Mouse (Mus musculus): ENCODE data around the gene Tyw1. TPM values are rescaled to one million over a fixed set of nuclear protein-coding genes. Genes with fewer than 3 reads are reported as not detected.
A peak's percentile ranks its signal among the peaks of the same experiment; 100 is the strongest.

Tyw1 gene
- polyA plus RNA-seq, 1 experiment: 12.7 TPM

GRCm38 (mm10) chr5:130283079-130283732, 27.8 kb downstream of the Tyw1 start:
- H3K27ac ChIP-seq (ENCODE audit: insufficient read depth, low read depth, low read length): peak overlapping the region; percentile 80
- H3K4me3 ChIP-seq (ENCODE audit: insufficient read depth, low read length): no peak overlapping the region
- H3K4me1 ChIP-seq (ENCODE audit: control insufficient read depth, insufficient read depth, low read length): peaks cover 24% of the 10 kb centered on the region
- TF ChIP-seq CTCF (IDR thresholded peaks at IDR 0.05; ENCODE audit: low read depth, low read length) (no peak), POLR2A (IDR thresholded peaks at IDR 0.05; ENCODE audit: borderline replicate concordance, low read depth, low read length) (no peak)

- H3K4me3 ChIP-seq (ENCODE audit: insufficient read depth, low read length): no peak overlapping the region
- H3K4me1 ChIP-seq (ENCODE audit: control insufficient read depth, insufficient read depth, low read length): peaks cover 5% of the 10 kb centered on the region
- TF ChIP-seq POLR2A (IDR thresholded peaks at IDR 0.05; ENCODE audit: borderline replicate concordance, low read depth, low read length): no peak
- H3K27ac ChIP-seq (ENCODE audit: insufficient read depth, low read depth, low read length): no peak overlapping the region
Measured at GRCm38 (mm10) chr5:130288106-130288505, 32.7 kb downstream of the Tyw1 start.

GRCm38 (mm10) chr5:130290242-130290641, 34.8 kb downstream of the Tyw1 start:
- TF ChIP-seq CTCF (IDR thresholded peaks at IDR 0.05; ENCODE audit: low read depth, low read length) (no peak), POLR2A (IDR thresholded peaks at IDR 0.05; ENCODE audit: borderline replicate concordance, low read depth, low read length) (no peak)
- no peak overlapping the region for H3K27ac ChIP-seq (ENCODE audit: insufficient read depth, low read depth, low read length)
- H3K4me1 ChIP-seq (ENCODE audit: control insufficient read depth, insufficient read depth, low read length): no peaks in the 10 kb centered on the region
- no peak overlapping the region for H3K4me3 ChIP-seq (ENCODE audit: insufficient read depth, low read length)

- no peaks in the 10 kb centered on the region for H3K4me1 ChIP-seq (ENCODE audit: control insufficient read depth, insufficient read depth, low read length)
- no peak overlapping the region for H3K27ac ChIP-seq (ENCODE audit: insufficient read depth, low read depth, low read length)
- TF ChIP-seq POLR2A (IDR thresholded peaks at IDR 0.05; ENCODE audit: borderline replicate concordance, low read depth, low read length): no peak
- no peak for TF ChIP-seq CTCF (IDR thresholded peaks at IDR 0.05; ENCODE audit: low read depth, low read length)
- H3K4me3 ChIP-seq (ENCODE audit: insufficient read depth, low read length): no peak overlapping the region
Measured at GRCm38 (mm10) chr5:130290775-130291174, 35.4 kb downstream of the Tyw1 start.

GRCm38 (mm10) chr5:130292976-130293375, 37.6 kb downstream of the Tyw1 start:
- TF ChIP-seq POLR2A (IDR thresholded peaks at IDR 0.05; ENCODE audit: borderline replicate concordance, low read depth, low read length): no peak
- no peak for TF ChIP-seq CTCF (IDR thresholded peaks at IDR 0.05; ENCODE audit: low read depth, low read length)
- Histone ChIP-seq H3K4me3 (ENCODE audit: insufficient read depth, low read length) (no peak overlapping the region), H3K4me1 (ENCODE audit: control insufficient read depth, insufficient read depth, low read length) (no peaks in the 10 kb centered on the region), H3K27ac (ENCODE audit: insufficient read depth, low read depth, low read length) (no peak overlapping the region)

- no peak overlapping the region for H3K4me3 ChIP-seq (ENCODE audit: insufficient read depth, low read length)
- no peak for TF ChIP-seq CTCF (IDR thresholded peaks at IDR 0.05; ENCODE audit: low read depth, low read length)
Measured at GRCm38 (mm10) chr5:130293941-130294340, 38.5 kb downstream of the Tyw1 start.

GRCm38 (mm10) chr5:130294598-130294997, 39.2 kb downstream of the Tyw1 start:
- TF ChIP-seq POLR2A (IDR thresholded peaks at IDR 0.05; ENCODE audit: borderline replicate concordance, low read depth, low read length) (no peak), CTCF (IDR thresholded peaks at IDR 0.05; ENCODE audit: low read depth, low read length) (no peak)
- H3K4me3 ChIP-seq (ENCODE audit: insufficient read depth, low read length): no peak overlapping the region
- H3K27ac ChIP-seq (ENCODE audit: insufficient read depth, low read depth, low read length): no peak overlapping the region
- no peaks in the 10 kb centered on the region for H3K4me1 ChIP-seq (ENCODE audit: control insufficient read depth, insufficient read depth, low read length)

More at GRCm38 (mm10) chr5:130293941-130294340, 38.5 kb downstream of the Tyw1 start:
- Histone ChIP-seq H3K4me1 (ENCODE audit: control insufficient read depth, insufficient read depth, low read length) (no peaks in the 10 kb centered on the region), H3K27ac (ENCODE audit: insufficient read depth, low read depth, low read length) (no peak overlapping the region)

- Histone ChIP-seq H3K27ac (ENCODE audit: insufficient read depth, low read depth, low read length) (no peak overlapping the region), H3K4me3 (ENCODE audit: insufficient read depth, low read length) (no peak overlapping the region), H3K4me1 (ENCODE audit: control insufficient read depth, insufficient read depth, low read length) (no peaks in the 10 kb centered on the region)
- no peak for TF ChIP-seq CTCF (IDR thresholded peaks at IDR 0.05; ENCODE audit: low read depth, low read length)
- no peak for TF ChIP-seq POLR2A (IDR thresholded peaks at IDR 0.05; ENCODE audit: borderline replicate concordance, low read depth, low read length)
Measured at GRCm38 (mm10) chr5:130296071-130296470, 40.7 kb downstream of the Tyw1 start.

GRCm38 (mm10) chr5:130298831-130299460, 43.5 kb downstream of the Tyw1 start:
- Histone ChIP-seq H3K27ac (ENCODE audit: insufficient read depth, low read depth, low read length) (no peak overlapping the region), H3K4me3 (ENCODE audit: insufficient read depth, low read length) (no peak overlapping the region), H3K4me1 (ENCODE audit: control insufficient read depth, insufficient read depth, low read length) (no peaks in the 10 kb centered on the region)
- TF ChIP-seq CTCF (IDR thresholded peaks at IDR 0.05; ENCODE audit: low read depth, low read length) (no peak), POLR2A (IDR thresholded peaks at IDR 0.05; ENCODE audit: borderline replicate concordance, low read depth, low read length) (no peak)

GRCm38 (mm10) chr5:130299526-130299925, 44.1 kb downstream of the Tyw1 start:
- no peaks in the 10 kb centered on the region for H3K4me1 ChIP-seq (ENCODE audit: control insufficient read depth, insufficient read depth, low read length)
- H3K27ac ChIP-seq (ENCODE audit: insufficient read depth, low read depth, low read length): no peak overlapping the region
- no peak overlapping the region for H3K4me3 ChIP-seq (ENCODE audit: insufficient read depth, low read length)
- no peak for TF ChIP-seq POLR2A (IDR thresholded peaks at IDR 0.05; ENCODE audit: borderline replicate concordance, low read depth, low read length)
- TF ChIP-seq CTCF (IDR thresholded peaks at IDR 0.05; ENCODE audit: low read depth, low read length): no peak
